Mouse (Mus musculus): Measurements from ENCODE around the gene Scgb1a1. TPM values are rescaled to one million over a fixed set of nuclear protein-coding genes. Genes with fewer than 3 reads are reported as not detected.
A peak's percentile ranks its signal among the peaks of the same experiment; 100 is the strongest.

Scgb1a1 gene
- polyA plus RNA-seq, 1 experiment from 2014 or later: not detected

DNA sequence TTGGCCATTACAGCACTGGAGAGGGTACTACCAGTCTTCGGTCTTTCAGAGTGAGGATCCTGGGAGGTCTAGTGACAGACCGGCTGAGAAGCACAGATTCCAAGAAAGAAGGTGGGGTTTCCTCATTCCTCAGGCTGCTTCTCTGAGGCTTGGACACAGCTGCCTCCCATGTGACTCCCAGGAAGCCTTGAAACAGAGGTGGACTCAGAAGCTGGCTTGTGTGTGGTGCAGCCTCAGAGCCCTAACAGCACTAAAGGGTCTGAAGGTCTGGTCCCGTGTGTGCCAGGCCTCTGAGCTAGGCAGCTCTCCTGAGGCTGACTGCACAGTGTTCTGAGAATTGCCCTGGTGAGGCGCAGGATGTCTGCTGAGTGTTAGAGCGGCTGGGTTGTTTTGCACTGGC is 18.3 kb upstream of the Scgb1a1 start:
- H3K27me3 ChIP-seq (ENCODE audit: control insufficient read depth, insufficient read depth, low read length): no peaks in the 10 kb centered on the region
- no peak for ATAC-seq (ENCODE audit: insufficient number of reproducible peaks, insufficient read depth, low FRiP score, low read depth)
- peaks cover 21% of the 10 kb centered on the region for H3K4me1 ChIP-seq (ENCODE audit: control insufficient read depth, insufficient read depth, low read length)
- no peaks in the 10 kb centered on the region for H3K36me3 ChIP-seq (ENCODE audit: control insufficient read depth, insufficient read depth, low read length)
- H3K9ac ChIP-seq (replicated peaks; ENCODE audit: low read depth, low read length): no peak overlapping the region
- WGBS: 45% methylated on average over 5 of the region's 5 CpGs
- H3K4me3 ChIP-seq (ENCODE audit: low read depth, low read length): no peak overlapping the region
- peak overlapping the region; percentile 53 for H3K27ac ChIP-seq (ENCODE audit: low read length)
- H3K4me2 ChIP-seq (replicated peaks; ENCODE audit: low read depth, low read length): no peak overlapping the region
- H3K9me3 ChIP-seq (ENCODE audit: control insufficient read depth, low read depth, low read length): no peaks in the 10 kb centered on the region

DNA sequence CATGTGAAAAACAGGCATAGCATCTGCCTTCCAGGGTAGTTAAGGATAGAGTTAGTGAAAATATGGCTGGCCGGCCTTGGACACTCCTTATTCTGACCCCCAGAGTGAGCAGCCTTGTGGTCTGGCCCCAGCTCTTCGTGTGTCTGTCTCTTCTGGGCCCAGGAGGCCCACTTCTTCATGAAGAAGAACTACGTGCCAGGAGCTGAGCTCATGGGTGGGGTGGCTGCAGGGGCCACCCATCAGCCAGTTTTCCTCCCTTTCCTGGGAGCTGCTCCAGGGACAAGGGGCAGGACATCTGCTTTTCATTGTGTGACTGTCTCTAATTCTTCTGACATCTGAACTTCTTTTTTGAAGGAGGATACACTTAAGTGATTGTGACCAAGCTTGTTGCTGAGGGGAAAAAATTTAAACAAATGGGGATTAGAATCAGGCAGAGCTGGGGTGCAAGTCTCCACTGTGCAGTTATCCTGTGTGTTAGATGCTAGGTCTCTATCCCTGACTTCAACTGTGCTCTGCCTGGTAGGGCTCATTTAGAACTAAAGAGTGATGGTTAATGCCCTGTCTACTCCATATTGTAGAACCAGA is 17.4 kb upstream of the Scgb1a1 start:
- Histone ChIP-seq H3K4me2 (replicated peaks; ENCODE audit: low read depth, low read length) (no peak overlapping the region), H3K9ac (replicated peaks; ENCODE audit: low read depth, low read length) (no peak overlapping the region), H3K4me1 (ENCODE audit: control insufficient read depth, insufficient read depth, low read length) (peaks cover 21% of the 10 kb centered on the region), H3K27ac (ENCODE audit: low read length) (no peak overlapping the region), H3K9me3 (ENCODE audit: control insufficient read depth, low read depth, low read length) (no peaks in the 10 kb centered on the region), H3K27me3 (ENCODE audit: control insufficient read depth, insufficient read depth, low read length) (no peaks in the 10 kb centered on the region), H3K4me3 (ENCODE audit: low read depth, low read length) (no peak overlapping the region), H3K36me3 (ENCODE audit: control insufficient read depth, insufficient read depth, low read length) (no peaks in the 10 kb centered on the region)
- WGBS: 52% methylated on average over 3 of the region's 3 CpGs
- ATAC-seq (ENCODE audit: insufficient number of reproducible peaks, insufficient read depth, low FRiP score, low read depth): no peak

DNA sequence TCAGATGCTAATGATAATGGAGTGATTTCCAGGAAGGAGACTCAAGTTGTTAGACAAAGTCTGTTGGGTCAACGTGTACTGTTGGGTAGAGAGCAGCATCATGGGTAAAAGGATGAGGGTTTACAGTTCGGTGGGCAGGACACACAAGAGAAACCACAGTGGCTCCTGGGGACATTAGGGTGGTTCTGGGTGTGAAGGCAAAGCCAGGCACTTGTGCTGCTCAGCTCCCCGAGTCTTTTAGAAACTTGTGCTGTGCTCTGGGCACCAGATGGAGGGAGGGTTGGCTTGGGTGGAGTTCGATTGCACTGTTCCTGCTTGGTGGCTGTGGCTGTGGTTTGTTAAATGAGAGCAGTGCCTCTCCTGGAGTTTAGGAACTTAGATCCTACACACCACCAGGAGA is 16.2 kb upstream of the Scgb1a1 start:
- no peak for ATAC-seq (ENCODE audit: insufficient number of reproducible peaks, insufficient read depth, low FRiP score, low read depth)
- no peak overlapping the region for H3K4me3 ChIP-seq (ENCODE audit: low read depth, low read length)
- H3K9me3 ChIP-seq (ENCODE audit: control insufficient read depth, low read depth, low read length): no peaks in the 10 kb centered on the region
- H3K36me3 ChIP-seq (ENCODE audit: control insufficient read depth, insufficient read depth, low read length): no peaks in the 10 kb centered on the region
- no peak overlapping the region for H3K27ac ChIP-seq (ENCODE audit: low read length)
- no peak overlapping the region for H3K9ac ChIP-seq (replicated peaks; ENCODE audit: low read depth, low read length)
- no peak overlapping the region for H3K4me2 ChIP-seq (replicated peaks; ENCODE audit: low read depth, low read length)
- H3K27me3 ChIP-seq (ENCODE audit: control insufficient read depth, insufficient read depth, low read length): no peaks in the 10 kb centered on the region
- 79% methylated on average over 4 of the region's 4 CpGs for WGBS
- peaks cover 21% of the 10 kb centered on the region for H3K4me1 ChIP-seq (ENCODE audit: control insufficient read depth, insufficient read depth, low read length)

DNA sequence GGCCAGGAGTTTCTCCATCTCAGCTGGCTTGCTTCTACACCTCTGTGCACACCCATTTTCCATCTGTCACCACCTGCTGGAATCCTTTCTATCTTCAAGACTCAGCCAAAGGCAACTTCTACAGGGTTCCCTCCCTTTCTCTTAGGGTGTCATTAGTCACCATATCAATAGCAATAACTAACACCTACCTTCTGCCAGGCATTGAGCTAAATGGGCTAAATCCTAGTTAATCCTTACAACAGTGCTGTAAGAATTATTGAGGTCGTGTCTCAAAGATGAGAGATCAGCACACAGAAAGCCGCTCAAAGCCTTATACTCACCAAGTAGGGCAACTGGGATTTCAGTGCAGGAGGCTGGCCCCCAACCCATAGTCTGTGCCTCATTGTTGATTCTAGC is 13.3 kb upstream of the Scgb1a1 start:
- WGBS: 58% methylated on average over 2 of the region's 2 CpGs
- H3K9me3 ChIP-seq (ENCODE audit: control insufficient read depth, low read depth, low read length): no peaks in the 10 kb centered on the region
- no peak overlapping the region for H3K27ac ChIP-seq (ENCODE audit: low read length)
- no peaks in the 10 kb centered on the region for H3K27me3 ChIP-seq (ENCODE audit: control insufficient read depth, insufficient read depth, low read length)
- H3K36me3 ChIP-seq (ENCODE audit: control insufficient read depth, insufficient read depth, low read length): no peaks in the 10 kb centered on the region
- H3K4me3 ChIP-seq (ENCODE audit: low read depth, low read length): no peak overlapping the region
- H3K4me1 ChIP-seq (ENCODE audit: control insufficient read depth, insufficient read depth, low read length): peaks cover 4% of the 10 kb centered on the region; the same call in 1 of the 2 replicates
- no peak overlapping the region for H3K4me2 ChIP-seq (replicated peaks; ENCODE audit: low read depth, low read length)
- no peak overlapping the region for H3K9ac ChIP-seq (replicated peaks; ENCODE audit: low read depth, low read length)
- ATAC-seq (ENCODE audit: insufficient number of reproducible peaks, insufficient read depth, low FRiP score, low read depth): no peak

DNA sequence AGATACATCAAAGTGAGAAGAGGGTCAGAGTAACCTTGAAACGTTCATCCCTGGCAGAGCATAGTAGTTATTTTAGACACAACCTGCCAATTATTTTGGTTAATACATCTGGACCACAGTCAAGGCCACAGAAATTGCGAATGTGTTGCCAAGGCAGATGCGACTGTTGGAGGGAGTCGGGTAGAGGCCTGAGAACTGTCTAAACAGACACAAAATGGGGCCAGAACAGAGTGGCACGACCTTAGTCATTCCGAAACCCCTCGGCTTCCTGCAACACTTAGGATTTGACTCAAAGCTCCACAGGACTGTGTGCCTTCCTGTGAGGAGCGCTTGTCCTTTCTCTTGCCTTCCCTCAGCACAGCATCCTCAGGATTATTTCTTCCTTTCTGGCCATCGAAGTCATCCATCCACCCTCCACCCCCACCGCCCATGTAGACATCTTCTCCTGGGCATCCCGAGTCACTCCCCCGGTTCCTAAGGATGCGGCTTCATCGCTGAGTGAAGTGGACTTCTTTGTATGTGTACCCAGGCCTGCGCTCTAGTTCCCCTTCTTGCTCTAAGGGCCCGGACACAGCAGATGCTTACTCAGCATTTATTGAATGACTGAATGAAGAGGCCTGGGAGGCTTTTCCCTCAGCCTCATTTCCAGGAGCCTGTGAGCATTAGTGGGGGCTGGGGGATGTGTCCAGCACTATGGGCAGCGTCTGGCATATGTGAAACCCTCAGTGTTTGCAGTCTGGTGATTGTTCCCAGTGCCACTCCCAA is 12.7 kb upstream of the Scgb1a1 start:
- Histone ChIP-seq H3K4me3 (ENCODE audit: low read depth, low read length) (no peak overlapping the region), H3K27ac (ENCODE audit: low read length) (no peak overlapping the region), H3K4me1 (ENCODE audit: control insufficient read depth, insufficient read depth, low read length) (no peaks in the 10 kb centered on the region), H3K36me3 (ENCODE audit: control insufficient read depth, insufficient read depth, low read length) (no peaks in the 10 kb centered on the region), H3K9me3 (ENCODE audit: control insufficient read depth, low read depth, low read length) (no peaks in the 10 kb centered on the region), H3K9ac (replicated peaks; ENCODE audit: low read depth, low read length) (no peak overlapping the region), H3K27me3 (ENCODE audit: control insufficient read depth, insufficient read depth, low read length) (no peaks in the 10 kb centered on the region), H3K4me2 (replicated peaks; ENCODE audit: low read depth, low read length) (no peak overlapping the region)
- no peak for ATAC-seq (ENCODE audit: insufficient number of reproducible peaks, insufficient read depth, low FRiP score, low read depth)
- WGBS: 76% methylated on average over 17 of the region's 17 CpGs

DNA sequence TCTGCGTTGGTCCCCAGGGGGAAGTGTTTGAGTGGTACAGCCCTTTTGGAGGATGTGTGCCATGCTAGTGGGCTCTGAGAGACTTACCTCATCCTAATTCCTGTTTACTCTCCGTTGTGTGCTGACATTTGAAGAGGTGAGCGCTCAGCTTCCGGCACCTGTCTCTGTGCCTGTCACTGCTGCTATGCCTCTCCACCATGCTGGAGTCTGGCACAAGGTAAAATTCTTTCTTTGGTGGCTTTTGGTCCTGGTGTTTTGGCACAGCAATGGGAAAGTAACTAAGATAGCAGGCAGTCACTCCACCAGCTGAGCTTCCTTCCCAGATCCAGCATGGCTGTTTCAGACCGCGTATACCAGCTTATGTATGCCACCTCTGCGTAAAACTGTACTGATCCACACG is 12.0 kb upstream of the Scgb1a1 start:
- no peak overlapping the region for H3K4me3 ChIP-seq (ENCODE audit: low read depth, low read length)
- no peaks in the 10 kb centered on the region for H3K9me3 ChIP-seq (ENCODE audit: control insufficient read depth, low read depth, low read length)
- no peak overlapping the region for H3K4me2 ChIP-seq (replicated peaks; ENCODE audit: low read depth, low read length)
- WGBS: 87% methylated on average over 8 of the region's 8 CpGs
- no peaks in the 10 kb centered on the region for H3K36me3 ChIP-seq (ENCODE audit: control insufficient read depth, insufficient read depth, low read length)
- H3K4me1 ChIP-seq (ENCODE audit: control insufficient read depth, insufficient read depth, low read length): no peaks in the 10 kb centered on the region
- no peaks in the 10 kb centered on the region for H3K27me3 ChIP-seq (ENCODE audit: control insufficient read depth, insufficient read depth, low read length)
- ATAC-seq (ENCODE audit: insufficient number of reproducible peaks, insufficient read depth, low FRiP score, low read depth): no peak
- no peak overlapping the region for H3K27ac ChIP-seq (ENCODE audit: low read length)
- H3K9ac ChIP-seq (replicated peaks; ENCODE audit: low read depth, low read length): no peak overlapping the region

DNA sequence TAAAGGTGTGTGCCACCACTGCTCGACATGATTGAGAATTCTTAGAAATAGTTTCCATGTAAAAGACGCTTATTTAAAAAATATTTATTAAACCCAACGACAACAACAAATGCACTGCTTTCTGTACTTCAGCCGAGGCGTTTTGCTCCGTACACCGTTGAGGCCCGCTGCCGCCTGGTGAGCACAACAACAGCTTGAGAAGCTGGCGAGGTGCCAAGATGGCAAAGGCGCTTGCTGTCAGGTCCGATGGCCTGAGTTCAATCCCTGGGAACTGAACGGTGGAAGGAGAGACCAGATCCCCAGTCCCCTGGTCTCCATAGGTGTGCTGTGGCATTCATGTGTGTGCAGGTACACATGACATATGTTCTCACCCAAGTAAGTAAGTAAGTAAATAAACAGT is 9.7 kb upstream of the Scgb1a1 start:
- Histone ChIP-seq H3K4me1 (ENCODE audit: control insufficient read depth, insufficient read depth, low read length) (no peaks in the 10 kb centered on the region), H3K4me3 (ENCODE audit: low read depth, low read length) (no peak overlapping the region), H3K4me2 (replicated peaks; ENCODE audit: low read depth, low read length) (no peak overlapping the region), H3K27me3 (ENCODE audit: control insufficient read depth, insufficient read depth, low read length) (no peaks in the 10 kb centered on the region), H3K27ac (ENCODE audit: low read length) (no peak overlapping the region), H3K9me3 (ENCODE audit: control insufficient read depth, low read depth, low read length) (no peaks in the 10 kb centered on the region), H3K9ac (replicated peaks; ENCODE audit: low read depth, low read length) (no peak overlapping the region), H3K36me3 (ENCODE audit: control insufficient read depth, insufficient read depth, low read length) (no peaks in the 10 kb centered on the region)
- 83% methylated on average over 13 of the region's 13 CpGs for WGBS
- ATAC-seq (ENCODE audit: insufficient number of reproducible peaks, insufficient read depth, low FRiP score, low read depth): no peak

DNA sequence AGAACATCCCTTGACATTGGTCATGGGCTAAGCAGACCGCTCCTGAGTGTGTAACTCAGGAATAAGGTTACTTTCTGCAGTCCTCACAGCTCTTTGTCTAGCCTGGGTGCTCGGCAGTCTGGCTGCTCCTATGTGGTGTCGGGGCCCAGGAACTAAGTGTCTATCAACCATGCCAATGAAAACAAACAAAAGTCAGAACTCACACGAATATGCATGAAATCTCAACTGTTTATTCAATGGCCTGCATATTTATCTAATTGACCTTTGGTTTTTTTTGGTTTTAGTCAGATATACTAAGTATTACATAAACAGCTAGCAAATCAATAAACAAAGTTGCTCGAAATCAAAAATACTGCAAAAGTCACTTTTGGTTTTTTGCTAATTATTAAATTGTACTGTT is 7.4 kb upstream of the Scgb1a1 start:
- Histone ChIP-seq H3K36me3 (ENCODE audit: control insufficient read depth, insufficient read depth, low read length) (no peaks in the 10 kb centered on the region), H3K27me3 (ENCODE audit: control insufficient read depth, insufficient read depth, low read length) (no peaks in the 10 kb centered on the region), H3K9ac (replicated peaks; ENCODE audit: low read depth, low read length) (no peak overlapping the region), H3K27ac (ENCODE audit: low read length) (no peak overlapping the region), H3K4me3 (ENCODE audit: low read depth, low read length) (no peak overlapping the region), H3K4me2 (replicated peaks; ENCODE audit: low read depth, low read length) (no peak overlapping the region), H3K9me3 (ENCODE audit: control insufficient read depth, low read depth, low read length) (no peaks in the 10 kb centered on the region), H3K4me1 (ENCODE audit: control insufficient read depth, insufficient read depth, low read length) (no peaks in the 10 kb centered on the region)
- ATAC-seq (ENCODE audit: insufficient number of reproducible peaks, insufficient read depth, low FRiP score, low read depth): no peak
- WGBS: 54% methylated on average over 5 of the region's 5 CpGs

DNA sequence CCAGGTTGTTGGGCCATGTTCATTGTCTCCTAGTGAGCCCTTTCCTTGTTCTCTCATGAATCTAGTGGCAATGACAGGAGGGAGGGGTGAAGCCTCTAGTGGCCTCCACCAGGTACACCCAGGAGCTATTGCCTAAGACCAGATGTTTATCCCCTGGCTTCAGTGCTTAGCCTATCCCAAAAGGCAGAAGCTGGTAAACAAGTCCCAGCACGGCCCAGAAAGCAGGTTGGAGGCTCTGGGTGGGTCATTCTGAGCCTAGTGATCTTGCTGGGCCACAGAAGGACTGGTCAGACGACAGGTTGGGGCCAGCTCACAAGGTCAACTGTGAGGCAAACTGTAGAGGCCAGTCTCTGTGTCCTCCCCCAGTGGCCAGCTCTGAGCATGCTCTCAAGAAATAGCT is 3.0 kb upstream of the Scgb1a1 start:
- no peak for ATAC-seq (ENCODE audit: insufficient number of reproducible peaks, insufficient read depth, low FRiP score, low read depth)
- Histone ChIP-seq H3K9ac (replicated peaks; ENCODE audit: low read depth, low read length) (no peak overlapping the region), H3K4me2 (replicated peaks; ENCODE audit: low read depth, low read length) (no peak overlapping the region), H3K27ac (ENCODE audit: low read length) (no peak overlapping the region), H3K27me3 (ENCODE audit: control insufficient read depth, insufficient read depth, low read length) (no peaks in the 10 kb centered on the region), H3K4me1 (ENCODE audit: control insufficient read depth, insufficient read depth, low read length) (no peaks in the 10 kb centered on the region), H3K9me3 (ENCODE audit: control insufficient read depth, low read depth, low read length) (no peaks in the 10 kb centered on the region), H3K36me3 (ENCODE audit: control insufficient read depth, insufficient read depth, low read length) (no peaks in the 10 kb centered on the region), H3K4me3 (ENCODE audit: low read depth, low read length) (no peak overlapping the region)
- WGBS: 49% methylated on average over 2 of the region's 2 CpGs
